Mouse (Mus musculus): ENCODE measurements around the gene Abcc10.

The Abcc10 gene

DNA sequence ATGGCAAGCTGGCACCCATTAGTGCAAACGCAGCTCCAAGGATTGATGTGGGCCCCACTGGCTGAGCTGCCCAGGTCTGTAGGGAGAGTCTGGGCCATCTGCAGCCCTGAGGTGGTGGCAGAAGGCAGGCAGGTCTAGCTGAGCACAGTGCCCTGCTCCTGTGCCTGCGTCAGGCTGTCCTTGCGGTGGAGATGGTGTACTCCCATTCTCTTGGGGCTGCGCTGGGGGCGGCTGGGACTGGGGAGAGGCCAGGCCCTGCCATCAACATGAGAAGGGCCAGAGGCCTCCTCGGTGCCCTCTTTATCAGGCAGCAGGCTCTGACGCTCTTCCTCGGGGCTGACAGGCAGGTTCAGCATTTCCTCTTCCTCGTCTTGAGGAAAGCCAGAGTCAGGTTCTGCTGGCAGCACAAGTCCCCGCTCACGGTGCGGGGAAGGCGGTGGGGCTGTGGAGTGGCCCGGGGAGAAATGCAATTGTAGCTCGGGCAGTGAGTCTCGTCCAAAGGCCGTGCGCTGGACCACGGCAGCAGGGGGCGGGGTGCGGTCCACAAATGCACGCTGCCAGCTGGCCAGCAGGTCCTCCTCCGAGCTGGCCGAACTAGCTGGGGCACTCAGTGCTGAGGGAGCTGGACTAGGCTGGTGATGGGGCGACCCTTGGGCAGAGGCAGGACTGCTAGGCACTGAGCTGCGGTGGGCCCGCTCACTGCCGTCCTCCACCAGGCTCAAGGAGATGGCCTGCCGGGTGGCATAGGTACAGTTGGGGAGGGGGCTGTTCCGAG lies 69.7 kb downstream of the Abcc10 start:
- DNase-seq (ENCODE audit: low spot score in 2 of 2), result no peak

DNA sequence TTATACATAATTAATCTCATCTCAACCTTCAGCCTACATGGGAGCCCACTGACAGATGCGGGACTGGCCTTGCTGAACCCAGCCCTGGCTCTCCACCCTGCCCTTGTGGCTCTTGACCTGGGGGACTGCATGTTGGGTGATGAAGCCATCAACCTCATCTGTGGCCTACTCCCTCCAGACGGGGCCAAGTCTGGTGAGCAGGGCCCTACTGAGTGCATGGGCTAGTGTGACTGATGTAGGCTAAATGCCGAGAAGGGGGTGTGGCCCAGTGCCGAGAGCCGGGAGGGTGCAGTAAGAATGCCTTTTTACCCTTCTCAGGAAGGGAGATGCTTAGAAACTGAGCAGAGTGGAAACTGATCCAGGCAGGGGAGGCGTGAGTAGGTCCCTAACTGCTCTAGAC lies 73.0 kb downstream of the Abcc10 start:
- DNase-seq (ENCODE audit: low spot score in 2 of 2), result no peak

DNA sequence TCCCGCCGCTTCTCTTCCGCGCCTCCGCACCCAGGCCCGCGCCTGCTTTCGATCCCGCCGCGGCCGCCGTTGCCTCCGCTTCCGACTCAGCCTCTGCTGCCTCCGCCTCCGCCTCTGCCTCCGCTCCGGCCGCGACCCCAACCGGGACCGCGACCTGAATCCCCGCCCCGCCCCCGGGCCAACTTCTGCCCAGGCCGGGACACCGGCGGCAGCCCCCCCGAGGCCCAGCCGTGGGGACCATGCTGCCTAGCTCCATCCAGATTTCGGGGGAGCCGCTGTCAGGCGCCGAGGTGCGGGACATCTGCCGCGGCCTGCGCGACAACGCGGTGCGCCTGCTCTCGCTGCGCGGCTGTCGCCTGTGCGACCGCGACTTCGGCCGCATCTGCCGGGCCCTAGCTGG lies 74.0 kb downstream of the Abcc10 start:
- no peak for DNase-seq (ENCODE audit: low spot score in 2 of 2)

DNA sequence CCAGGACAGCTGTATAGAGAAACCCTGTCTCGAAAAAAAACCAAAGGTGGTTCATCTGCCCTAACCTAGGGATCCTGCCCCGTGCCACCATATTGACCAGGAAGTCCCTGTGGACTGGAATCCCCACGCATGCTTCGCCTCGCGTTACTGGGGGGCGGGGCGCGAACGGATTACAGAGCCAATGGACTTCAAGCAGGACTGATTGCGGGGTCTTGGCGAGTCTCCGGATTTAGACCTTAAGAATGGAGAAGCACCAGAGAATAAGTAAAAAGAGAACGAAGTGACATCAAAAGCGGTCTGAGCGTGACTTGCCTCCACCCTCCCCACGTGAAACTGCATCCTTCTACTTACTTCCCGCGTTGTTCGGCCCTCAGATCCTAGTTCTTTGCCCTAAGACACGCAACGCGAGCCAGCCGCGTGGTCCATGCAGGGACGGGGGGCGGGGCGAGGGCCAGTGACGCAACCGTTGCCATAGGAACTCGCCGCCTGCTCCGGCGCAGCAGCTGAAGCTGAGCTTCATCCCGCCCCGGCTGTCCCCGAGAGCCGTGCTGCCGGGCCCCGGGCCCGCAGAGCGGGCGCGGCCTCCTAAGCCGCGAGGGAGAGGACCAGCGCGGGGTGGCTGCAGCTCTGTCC lies 74.6 kb downstream of the Abcc10 start, which contains the start of gene Lrrc73:
TSS of gene Lrrc73 (plus strand) at position 80 of the 633 bp plus-strand sequence.
- peak; percentile 81 to 89 for DNase-seq (ENCODE audit: low spot score in 2 of 2)

Data from heart, adult 9 months (tissue).